Mouse (Mus musculus) embryonic facial prominence, embryonic 11.5 days (tissue): ENCODE data around the gene Tssk3. TPM values are rescaled to one million over a fixed set of nuclear protein-coding genes. Genes with fewer than 3 reads are reported as not detected.

Source experiments
- ATAC-seq: fragments of 200-750 bp; cut with Nextera tagmentation; replicated peaks from 2 replicates; pipeline ENCODE4 v1.8.0; 2017; ENCODE audit warnings: low read depth; ENCODE audit not compliant: insufficient number of reproducible peaks, low FRiP score, low TSS enrichment
- DNase-seq: peaks from one replicate; pipeline ENCODE4 v3.0.0-alpha.2; 2015; ENCODE audit warnings: low spot score
- H3K27ac ChIP-seq: fragments of 300-500 bp; sonication (generic); replicated peaks from 2 replicates; pipeline ENCODE4 v1.5.1; 2014; ENCODE audit warnings: mild to moderate bottlenecking, low read depth, low read length, control low read depth
- H3K27me3 ChIP-seq: fragments of 300-500 bp; sonication (generic); 2 replicates; pipeline ENCODE4 v1.6.1; 2014; ENCODE audit warnings: mild to moderate bottlenecking, low read length, moderate library complexity, mixed read lengths; ENCODE audit not compliant: control insufficient read depth, insufficient read depth
- H3K36me3 ChIP-seq: fragments of 300-500 bp; sonication (generic); replicated peaks from 2 replicates; pipeline ENCODE4 v1.6.1; 2014; ENCODE audit warnings: low read depth, mild to moderate bottlenecking, low read length, moderate library complexity, mixed read lengths; ENCODE audit not compliant: control insufficient read depth, insufficient read depth
- H3K4me1 ChIP-seq: fragments of 300-500 bp; sonication (generic); 2 replicates; pipeline ENCODE4 v1.6.1; 2014; ENCODE audit warnings: low read length, mixed read lengths; ENCODE audit not compliant: control insufficient read depth, insufficient read depth
- H3K4me2 ChIP-seq: fragments of 300-500 bp; sonication (generic); 2 replicates; pipeline ENCODE4 v1.6.1; 2014; ENCODE audit warnings: low read depth, mild to moderate bottlenecking, control low read depth, low read length, moderate library complexity
- H3K4me3 ChIP-seq: fragments of 300-500 bp; sonication (generic); 2 replicates; pipeline ENCODE4 v1.5.1; 2014; ENCODE audit warnings: low read depth, low read length, control low read depth
- H3K9ac ChIP-seq: fragments of 300-500 bp; sonication (generic); replicated peaks from 2 replicates; pipeline ENCODE4 v1.6.1; 2014; ENCODE audit warnings: mild to moderate bottlenecking, control low read depth, low read length
- H3K9me3 ChIP-seq: fragments of 300-500 bp; sonication (generic); replicated peaks from 2 replicates; pipeline ENCODE4 v1.6.1; 2016; ENCODE audit warnings: mild to moderate bottlenecking, low read length, inconsistent platforms, mixed read lengths; ENCODE audit not compliant: control insufficient read depth
- WGBS: fragments of 180-500 bp; shearing (Covaris S2); extraction: QIAGEN DNeasy Blood & Tissue Kit; methylation state at CpG from one replicate; pipeline ENCODE4 v1.1.7; 2014; 5-methylcytosine and 5-hydroxymethylcytosine counted together
- polyA plus RNA-seq: library from polyadenylated mRNA; unstranded; fragments of >200 nt; fragmentation: Nextera tagmentation; extraction: Ambion mirVana; gene quantifications from 2 replicates; pipeline ENCODE4 v1.2.1, GENCODE M21; 2014

Tssk3 gene
- polyA plus RNA-seq, 1 experiment from 2014 or later = not detected

GRCm38 (mm10) chr4:129496631-129497030 lies 5.8 kb upstream of the Tssk3 start:
- H3K4me2 ChIP-seq = no peak overlapping the region

GRCm38 (mm10) chr4:129495672-129496562 lies 5.1 kb upstream of the Tssk3 start:
- ATAC-seq = no peak
- 37% methylated on average over 16 of the region's 16 CpGs for WGBS

More at GRCm38 (mm10) chr4:129496631-129497030, 5.8 kb upstream of the Tssk3 start:
- Histone ChIP-seq H3K36me3 (no peaks in the 10 kb centered on the region), H3K9me3 (no peaks in the 10 kb centered on the region), H3K27me3 (peaks cover under 1% of the 10 kb centered on the region), H3K9ac (no peak overlapping the region), H3K4me3 (no peak overlapping the region), H3K4me1 (peaks cover 3% of the 10 kb centered on the region), H3K27ac (no peak overlapping the region)
- DNase-seq (no peak), ATAC-seq (no peak)
- WGBS = 19% methylated on average over 6 of the region's 6 CpGs

DNA sequence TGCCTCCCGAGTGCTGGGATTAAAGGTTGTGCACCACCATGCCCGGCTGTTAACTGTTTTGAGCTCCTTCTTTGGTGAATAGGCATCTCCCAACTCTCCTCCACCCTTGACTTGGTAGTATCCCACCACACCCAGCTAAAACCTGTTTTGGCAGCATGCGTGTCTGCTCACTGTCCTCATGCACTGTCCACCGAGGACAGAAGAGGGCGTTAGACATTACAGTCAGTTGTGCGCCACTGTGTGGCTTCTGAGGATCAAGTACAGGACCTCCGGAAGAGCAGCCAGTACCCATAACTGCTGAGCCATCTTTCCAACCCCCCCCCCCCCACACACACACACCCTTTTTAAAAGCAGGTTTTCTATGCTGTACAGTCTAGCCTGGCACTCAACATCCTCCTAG lies 3.9 kb upstream of the Tssk3 start:
- no peak for DNase-seq
- Histone ChIP-seq H3K27me3 (peaks cover 12% of the 10 kb centered on the region), H3K27ac (no peak overlapping the region), H3K4me2 (no peak overlapping the region), H3K9me3 (no peaks in the 10 kb centered on the region), H3K9ac (no peak overlapping the region), H3K4me3 (no peak overlapping the region), H3K36me3 (no peaks in the 10 kb centered on the region), H3K4me1 (peaks cover 11% of the 10 kb centered on the region)
- WGBS = 63% methylated on average over 7 of the region's 7 CpGs
- no peak for ATAC-seq

More at GRCm38 (mm10) chr4:129495672-129496562, 5.1 kb upstream of the Tssk3 start:
- no peak overlapping the region for H3K27ac ChIP-seq
- no peak overlapping the region for H3K4me3 ChIP-seq
- no peak overlapping the region for H3K4me2 ChIP-seq
- H3K9me3 ChIP-seq = no peaks in the 10 kb centered on the region
- peaks cover 8% of the 10 kb centered on the region for H3K27me3 ChIP-seq
- no peak for DNase-seq
- no peak overlapping the region for H3K9ac ChIP-seq
- H3K4me1 ChIP-seq = peaks cover 10% of the 10 kb centered on the region
- H3K36me3 ChIP-seq = no peaks in the 10 kb centered on the region

- Histone ChIP-seq H3K9ac (no peak overlapping the region), H3K4me3 (no peak overlapping the region), H3K9me3 (no peaks in the 10 kb centered on the region), H3K27ac (no peak overlapping the region), H3K4me2 (no peak overlapping the region), H3K4me1 (no peaks in the 10 kb centered on the region), H3K27me3 (no peaks in the 10 kb centered on the region), H3K36me3 (peaks cover under 1% of the 10 kb centered on the region)
- ATAC-seq (no peak), DNase-seq (no peak)
- WGBS = 89% methylated on average over 1 of the region's 1 CpGs
Observed at GRCm38 (mm10) chr4:129481090-129481489, 9.7 kb downstream of the Tssk3 start.

- H3K27ac ChIP-seq = no peak overlapping the region
- H3K4me2 ChIP-seq = no peak overlapping the region
- H3K36me3 ChIP-seq = peaks cover 6% of the 10 kb centered on the region
- no peaks in the 10 kb centered on the region for H3K4me1 ChIP-seq
- H3K27me3 ChIP-seq = no peaks in the 10 kb centered on the region
- H3K9ac ChIP-seq = no peak overlapping the region
- no peak overlapping the region for H3K4me3 ChIP-seq
- ATAC-seq (no peak), DNase-seq (no peak)
- 89% methylated on average over 3 of the region's 3 CpGs for WGBS
- no peaks in the 10 kb centered on the region for H3K9me3 ChIP-seq
Observed at GRCm38 (mm10) chr4:129479863-129480262, 11.0 kb downstream of the Tssk3 start.

GRCm38 (mm10) chr4:129476047-129476446 lies 14.8 kb downstream of the Tssk3 start:
- WGBS = 83% methylated on average over 11 of the region's 11 CpGs
- H3K27ac ChIP-seq = no peak overlapping the region
- DNase-seq (no peak), ATAC-seq (no peak)
- H3K9me3 ChIP-seq = no peaks in the 10 kb centered on the region
- H3K27me3 ChIP-seq = no peaks in the 10 kb centered on the region
- no peak overlapping the region for H3K4me3 ChIP-seq
- no peak overlapping the region for H3K9ac ChIP-seq
- H3K4me1 ChIP-seq = no peaks in the 10 kb centered on the region
- H3K36me3 ChIP-seq = peaks cover 25% of the 10 kb centered on the region
- no peak overlapping the region for H3K4me2 ChIP-seq

DNA sequence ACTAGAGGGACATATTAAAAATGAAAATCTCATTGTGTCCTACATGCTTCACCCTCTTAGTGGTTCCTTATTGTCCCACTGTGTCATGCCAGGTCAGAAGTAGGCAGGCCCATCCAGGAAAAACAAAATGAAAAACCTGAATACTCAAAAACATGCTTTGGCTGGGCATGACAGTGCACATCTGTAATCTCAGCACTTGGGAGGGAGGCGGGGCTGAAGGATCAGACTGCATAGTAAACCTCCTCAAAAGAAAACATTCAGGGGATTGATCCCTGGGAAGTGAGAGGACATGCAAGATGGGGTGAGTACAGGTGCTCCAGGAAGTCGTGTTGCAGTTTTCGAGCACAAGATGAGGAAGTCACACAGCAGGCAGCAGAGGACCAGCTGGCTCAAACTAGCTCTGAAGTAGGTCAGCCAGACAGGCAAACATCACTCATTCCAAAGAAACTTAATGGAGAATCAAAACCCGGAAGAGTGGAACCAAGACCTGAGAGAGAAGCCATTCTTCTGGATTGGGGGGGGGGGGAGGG lies 26.5 kb downstream of the Tssk3 start:
- H3K27me3 ChIP-seq = no peaks in the 10 kb centered on the region
- WGBS = 90% methylated on average over 4 of the region's 4 CpGs
- H3K4me1 ChIP-seq = no peaks in the 10 kb centered on the region
- H3K4me2 ChIP-seq = no peak overlapping the region
- no peak for ATAC-seq
- H3K27ac ChIP-seq = no peak overlapping the region
- DNase-seq = no peak
- no peak overlapping the region for H3K4me3 ChIP-seq
- H3K9me3 ChIP-seq = no peaks in the 10 kb centered on the region
- peaks cover 3% of the 10 kb centered on the region for H3K36me3 ChIP-seq
- no peak overlapping the region for H3K9ac ChIP-seq
